Mouse (Mus musculus) heart, postnatal 10 days (tissue): ENCODE data around the gene Ccnd1. TPM values are rescaled to one million over a fixed set of nuclear protein-coding genes. Genes with fewer than 3 reads are reported as not detected.
A peak's percentile ranks its signal among the peaks of the same experiment; 100 is the strongest.

Experiments used
- DNase-seq, 2 experiments: peaks; one replicate each; pipeline ENCODE4 v3.0.0; 2021
- intact Hi-C: fragments of 180-260 bp; cut with DNase I; formaldehyde crosslinking; loops from one replicate; pipeline ENCODE4 v1.15.1; 2025
- total RNA-seq, 2 experiments: library from RNA; stranded (reverse); gene quantifications; 2 replicates each; pipeline ENCODE4 v1.2.3; 2021

Gene Ccnd1
- total RNA-seq = 100 to 1,000 TPM in 1 of 2 experiments, 10 to 100 TPM in 1; 89.8 to 102 TPM

DNA sequence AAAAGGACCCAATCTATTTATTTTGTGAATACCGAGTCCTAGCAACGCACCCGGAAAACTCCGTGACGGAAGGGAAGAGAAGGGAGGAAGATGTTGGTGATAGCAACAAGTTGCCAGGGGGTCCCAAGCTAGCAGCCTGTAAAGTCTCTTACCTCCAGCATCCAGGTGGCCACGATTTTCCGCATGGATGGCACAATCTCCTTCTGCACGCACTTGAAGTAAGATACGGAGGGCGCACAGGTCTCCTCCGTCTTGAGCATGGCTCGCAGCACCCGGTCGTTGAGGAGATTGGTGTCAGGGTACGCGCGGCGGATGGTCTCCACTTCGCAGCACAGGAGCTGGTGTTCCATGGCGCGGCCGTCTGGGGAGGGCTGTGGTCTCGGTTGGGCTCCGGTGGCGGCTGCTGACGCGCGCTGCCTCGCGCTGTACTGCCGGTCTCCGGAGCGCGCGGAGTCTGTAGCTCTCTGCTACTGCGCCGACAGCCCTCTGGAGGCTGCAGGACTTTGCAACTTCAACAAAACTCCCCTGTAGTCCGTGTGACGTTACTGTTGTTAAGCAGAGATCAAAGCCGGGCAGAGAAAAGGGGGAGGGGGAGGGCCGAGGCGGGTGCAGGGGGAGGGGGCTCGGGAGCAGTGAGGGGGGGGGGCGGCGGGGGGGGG lies at the start of gene Ccnd1:
TSS of gene Ccnd1 (minus strand) at position 582 of the 659 bp plus-strand sequence.
- DNase-seq = peak; percentile 82 to 83
- intact Hi-C loops = loop anchor here (1.0 to 2.0 kb wide), 3 partner anchors 85 to 172 kb away; no protein-coding TSS in a partner anchor

- DNase-seq = no peak
- intact Hi-C loops = no loop called here
Observed at GRCm38 (mm10) chr7:144988856-144989255, 49.1 kb upstream of the Ccnd1 start.

DNA sequence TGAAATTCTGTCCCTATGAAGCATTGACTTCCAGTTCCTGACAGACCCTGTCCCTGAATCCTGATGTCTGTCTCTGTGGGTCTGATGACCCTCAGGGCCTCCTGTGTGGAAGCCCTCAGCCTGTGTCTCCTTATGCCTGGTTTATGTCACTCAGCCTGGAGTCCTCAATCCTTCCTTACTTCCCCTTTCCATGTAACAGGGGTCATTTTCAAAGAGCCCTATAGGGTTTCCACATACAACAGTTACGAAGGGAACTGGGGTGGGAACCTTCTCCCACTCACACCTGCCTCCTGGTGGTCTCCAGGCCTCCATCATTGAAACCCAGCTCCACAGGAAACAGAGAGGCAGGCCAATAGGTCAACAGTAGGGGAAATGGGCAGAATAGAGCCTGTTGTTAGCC lies 45.4 kb upstream of the Ccnd1 start:
- no peak for DNase-seq
- intact Hi-C loops = no loop called here

DNA sequence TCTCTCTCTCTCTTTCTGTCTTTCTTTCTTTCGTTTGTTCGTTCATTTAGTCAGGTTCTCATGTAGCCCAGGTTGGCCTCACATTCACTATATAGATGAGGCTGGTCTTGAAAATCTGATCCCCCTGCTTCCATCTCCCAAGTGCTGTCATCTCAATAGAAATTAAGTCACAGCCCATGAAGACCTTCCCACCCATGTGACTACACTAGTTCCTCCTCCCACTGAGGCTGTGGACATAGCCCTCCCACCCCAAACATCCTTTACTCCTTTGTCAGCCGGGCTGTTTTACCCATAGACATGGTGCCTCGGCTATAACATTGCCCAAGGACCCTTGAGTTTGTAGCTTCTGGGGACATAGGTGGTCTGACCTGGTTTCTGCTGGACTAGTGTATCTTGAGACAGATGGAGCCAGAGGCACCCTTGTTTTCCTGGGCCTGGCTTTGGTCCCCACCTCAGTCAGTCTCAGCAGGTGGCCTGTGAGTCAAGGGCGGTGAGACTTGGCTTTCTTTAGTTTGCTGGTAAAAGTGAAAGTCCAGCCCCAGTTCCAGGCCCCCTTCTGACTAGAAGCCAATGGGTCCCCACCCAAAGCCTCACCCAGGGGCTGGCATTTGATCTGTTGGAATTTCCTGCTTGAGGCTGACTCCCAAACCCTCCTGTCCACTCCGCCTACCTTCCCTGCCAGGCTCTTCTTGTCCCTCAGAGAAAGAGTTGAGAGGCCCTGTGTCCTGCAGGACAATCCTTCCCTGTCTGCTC lies 42.8 kb upstream of the Ccnd1 start:
- intact Hi-C loops = no loop called here
- no peak for DNase-seq

DNA sequence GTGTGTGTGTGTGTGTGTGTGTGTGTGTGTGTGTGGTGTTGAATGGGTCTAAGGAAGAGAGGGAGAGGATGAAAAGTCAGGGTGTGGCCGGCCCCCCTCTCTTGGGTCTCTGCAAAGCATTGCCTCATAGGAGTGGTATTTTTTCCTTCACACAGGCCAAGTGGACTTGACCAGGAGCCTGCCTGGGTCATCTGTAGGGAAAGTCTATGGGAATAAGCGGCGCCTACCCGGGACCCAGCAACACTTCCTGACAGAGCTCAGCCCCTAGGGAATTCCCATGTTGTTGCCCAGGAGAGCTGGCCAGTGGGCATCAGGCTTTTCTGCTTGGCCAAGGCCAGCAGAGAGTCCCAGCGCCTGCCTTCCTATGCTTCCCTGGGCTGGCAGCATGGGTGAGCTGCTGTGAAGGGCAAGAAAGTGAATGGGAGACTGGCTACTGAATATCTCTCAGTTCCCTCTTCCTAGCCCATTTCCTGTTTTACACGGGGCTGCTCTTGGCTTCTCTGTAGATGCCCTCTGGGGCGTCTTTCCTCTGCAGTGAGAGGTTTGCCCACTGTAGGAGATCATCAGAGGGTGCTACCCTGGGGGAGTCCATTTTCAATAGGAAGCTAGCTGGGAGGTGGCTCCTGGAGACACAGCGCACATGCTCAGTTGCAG lies 41.8 kb upstream of the Ccnd1 start:
- intact Hi-C loops = no loop called here
- DNase-seq = peak; percentile 19 to 25

DNA sequence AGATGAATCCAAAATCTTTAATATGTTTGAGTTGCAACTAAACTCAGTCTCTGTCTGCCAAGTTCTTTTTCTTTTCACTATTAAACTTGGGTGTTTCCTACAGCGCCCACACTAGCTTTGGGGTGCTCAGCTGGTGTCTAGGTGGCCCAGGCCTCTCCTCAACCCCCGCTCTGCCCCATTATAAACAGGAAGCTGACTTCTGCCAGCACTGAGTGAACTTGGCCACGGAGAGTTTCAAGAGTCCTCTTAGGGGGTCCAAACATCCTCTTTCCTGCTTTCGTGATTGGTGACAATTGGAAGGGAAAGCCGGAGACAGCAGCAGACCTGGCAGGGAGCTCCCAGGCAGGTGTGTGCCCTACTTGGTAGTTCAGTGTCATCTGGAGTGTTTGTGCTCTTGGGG lies 40.1 kb upstream of the Ccnd1 start:
- peak in 1 of 2 experiments; percentile 17 for DNase-seq
- intact Hi-C loops = no loop called here

GRCm38 (mm10) chr7:144977121-144977520 lies 37.4 kb upstream of the Ccnd1 start:
- DNase-seq = peak in 1 of 2 experiments; percentile 18
- intact Hi-C loops = no loop called here

- peak; percentile 38 to 44 for DNase-seq
- intact Hi-C loops = no loop called here
Observed at GRCm38 (mm10) chr7:144973461-144973860, 33.7 kb upstream of the Ccnd1 start.

DNA sequence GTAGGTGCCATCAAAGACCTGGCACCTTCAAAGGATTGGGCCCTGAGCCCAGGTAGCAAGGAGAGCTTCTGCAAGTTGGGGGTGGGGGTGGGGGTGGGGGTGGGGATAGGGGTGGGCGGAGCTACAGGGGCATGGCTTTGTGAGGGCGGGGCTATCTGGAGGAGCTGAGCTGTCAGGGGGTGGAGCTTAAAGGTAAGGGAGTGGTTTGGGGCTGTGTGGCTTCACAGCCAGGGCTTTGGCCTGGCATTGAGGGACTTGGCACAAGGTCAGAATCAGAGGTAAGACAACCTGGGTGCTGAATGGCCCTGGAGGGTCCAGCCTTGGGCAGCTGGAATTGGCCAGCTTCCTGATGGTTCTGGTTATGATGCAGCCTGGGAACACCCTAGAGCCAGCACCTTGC lies 32.0 kb upstream of the Ccnd1 start:
- no peak for DNase-seq
- intact Hi-C loops = no loop called here

GRCm38 (mm10) chr7:144970997-144971768 lies 31.5 kb upstream of the Ccnd1 start:
- intact Hi-C loops = no loop called here
- DNase-seq = peak in 1 of 2 experiments; percentile 12

- DNase-seq = no peak
- intact Hi-C loops = no loop called here
Observed at GRCm38 (mm10) chr7:144965893-144966292, 26.2 kb upstream of the Ccnd1 start.

GRCm38 (mm10) chr7:144964316-144964715 lies 24.6 kb upstream of the Ccnd1 start:
- DNase-seq = no peak

DNA sequence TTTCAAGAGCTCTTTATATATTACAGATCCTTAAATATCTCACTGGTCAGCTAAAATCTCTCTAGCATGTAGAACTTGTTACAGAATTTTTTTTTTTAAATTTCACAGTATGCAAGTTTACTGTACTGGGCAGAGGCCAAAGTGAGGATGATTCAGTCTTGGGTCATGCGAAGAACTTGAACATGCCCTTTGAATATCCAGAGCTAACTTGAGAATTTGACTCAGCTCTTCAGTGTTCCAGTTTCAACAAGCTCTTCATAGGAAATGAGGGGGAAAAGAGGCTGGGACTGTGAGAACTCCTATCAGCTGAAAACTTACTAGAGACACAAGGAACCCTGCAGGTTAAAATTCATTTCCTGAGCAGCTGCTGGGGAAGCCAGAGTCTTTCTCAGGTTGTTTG lies 24.2 kb upstream of the Ccnd1 start:
- intact Hi-C loops = no loop called here
- no peak for DNase-seq

More at GRCm38 (mm10) chr7:144964316-144964715, 24.6 kb upstream of the Ccnd1 start:
- intact Hi-C loops = no loop called here

DNA sequence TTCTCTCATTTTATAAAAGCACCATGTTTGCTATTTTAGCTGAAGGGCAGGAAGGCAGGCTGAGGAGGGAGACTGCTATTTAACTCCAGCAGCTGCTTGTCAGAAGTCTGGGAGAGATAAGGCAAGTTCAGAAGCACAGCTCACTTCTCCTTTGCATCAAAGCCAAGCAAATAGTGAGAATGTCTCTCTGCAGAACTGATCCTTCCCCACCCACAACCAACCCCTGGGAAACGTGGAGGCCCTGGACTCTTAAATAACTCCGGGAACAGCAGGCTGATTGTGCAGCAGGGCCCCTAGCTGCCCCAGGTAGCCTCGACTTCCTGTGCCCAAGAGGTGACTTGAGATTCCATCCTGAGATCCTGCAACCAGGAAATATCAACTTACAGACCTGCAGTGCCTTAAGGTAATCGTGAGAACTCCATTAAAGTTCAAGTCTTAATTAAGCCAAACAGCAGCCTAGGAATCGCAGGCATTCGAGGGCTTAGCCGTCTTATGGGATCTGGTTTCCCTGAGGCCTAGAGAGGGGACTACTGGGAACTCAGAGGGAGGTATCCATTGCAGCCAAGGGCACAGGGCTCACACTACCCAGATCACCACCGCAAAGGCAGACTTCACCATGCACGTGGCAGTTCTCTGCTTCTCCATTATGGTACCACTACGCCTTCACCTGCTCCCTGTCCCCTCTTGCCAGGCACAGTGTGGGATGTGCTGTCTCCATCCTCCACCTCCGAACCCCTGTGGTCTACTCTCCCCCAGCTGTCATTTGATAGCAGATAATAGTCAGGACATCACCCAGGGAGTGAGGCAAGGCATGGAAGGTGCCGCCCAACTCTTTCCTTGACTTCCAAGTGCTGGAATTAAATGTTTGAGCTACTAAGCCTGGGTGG lies 19.0 kb upstream of the Ccnd1 start:
- no peak for DNase-seq
- intact Hi-C loops = no loop called here

GRCm38 (mm10) chr7:144943254-144943653 lies 3.5 kb upstream of the Ccnd1 start:
- peak; percentile 84 to 88 for DNase-seq
- intact Hi-C loops = no loop called here

DNA sequence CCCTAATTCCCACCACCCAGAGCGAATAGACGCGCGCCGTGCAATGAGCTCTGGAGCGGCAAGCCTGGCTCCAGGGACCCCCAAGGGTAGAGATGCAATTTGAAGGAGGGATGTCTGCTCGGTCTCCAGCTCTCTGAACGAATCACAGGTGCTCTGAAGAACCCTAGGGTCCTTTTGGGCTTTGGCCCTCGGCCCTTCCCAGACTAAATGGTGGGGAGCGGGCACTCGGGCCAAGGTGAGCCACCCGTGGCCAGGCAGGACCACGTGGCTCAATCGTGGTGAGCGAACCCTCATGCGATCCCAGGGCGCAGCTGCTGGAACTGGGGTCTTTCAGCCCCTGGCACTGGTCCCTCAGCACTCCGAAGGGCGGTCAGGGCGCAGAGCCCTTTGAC lies 3.0 kb upstream of the Ccnd1 start:
- intact Hi-C loops = no loop called here
- DNase-seq = no peak

DNA sequence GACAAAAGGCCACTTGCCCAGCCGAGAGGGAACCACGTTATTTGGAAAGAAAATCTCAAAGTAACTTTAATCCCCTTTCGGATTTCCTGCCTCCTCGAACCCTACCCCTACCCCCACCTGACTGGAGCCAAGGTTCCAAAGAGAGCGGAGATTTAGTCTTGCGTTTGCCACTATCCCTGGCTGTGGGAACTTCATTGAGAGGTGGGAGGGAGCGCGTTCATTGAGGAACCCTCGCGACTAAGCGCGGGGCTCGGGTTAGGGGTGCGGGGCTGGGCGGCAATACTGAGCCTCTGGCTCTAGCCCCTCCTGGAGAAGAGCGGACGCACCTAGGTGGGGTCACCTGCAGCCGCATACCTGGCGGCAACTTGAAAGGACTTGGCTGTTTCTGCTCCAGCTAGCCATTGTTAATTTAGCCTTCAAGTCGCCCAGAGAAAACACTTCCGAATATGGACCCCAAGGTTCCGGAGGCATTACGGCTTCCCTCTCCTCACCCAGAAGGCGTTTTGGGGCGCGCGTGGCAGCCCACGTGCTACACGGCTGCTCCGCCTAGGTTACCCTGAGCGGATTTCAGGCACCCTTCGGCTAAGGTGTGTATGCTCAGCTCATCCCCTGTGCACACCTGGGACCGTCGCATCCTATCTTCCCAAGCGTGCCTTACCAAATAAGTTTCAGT lies 2.5 kb upstream of the Ccnd1 start:
- DNase-seq = peak; percentile 42 to 61
- intact Hi-C loops = no loop called here

GRCm38 (mm10) chr7:144941242-144941831 lies 1.6 kb upstream of the Ccnd1 start:
- intact Hi-C loops = loop anchor here (1.0 to 2.0 kb wide), 2 partner anchors 56 to 89 kb away; no protein-coding TSS in a partner anchor
- peak; percentile 94 for DNase-seq

DNA sequence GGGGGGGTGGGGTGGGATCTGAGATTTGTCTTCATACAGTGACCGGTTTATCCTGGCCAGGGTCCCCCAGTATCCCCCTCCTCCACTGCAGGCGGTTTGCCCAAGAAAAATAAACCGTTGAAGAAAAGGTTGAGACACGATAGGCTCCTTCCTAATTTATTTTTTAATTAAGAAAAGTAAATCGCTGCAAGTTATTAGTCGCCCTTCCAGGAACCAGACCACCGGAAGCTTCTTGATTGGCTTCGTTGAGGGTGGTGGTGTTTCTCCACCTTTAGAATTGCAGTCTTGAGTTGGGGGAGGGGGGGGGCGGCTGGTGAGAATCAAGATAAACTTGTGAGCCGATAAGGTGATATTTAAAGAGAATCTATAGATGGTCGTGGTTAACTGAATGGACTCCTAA lies 860 bp upstream of the Ccnd1 start:
- intact Hi-C loops = loop anchor here (2.0 kb wide), 1 partner anchor 90 kb away; no protein-coding TSS in a partner anchor
- no peak for DNase-seq
